Comparison of ENCODE assay signal across 20 mouse cellular contexts in the genomic region with DNA sequence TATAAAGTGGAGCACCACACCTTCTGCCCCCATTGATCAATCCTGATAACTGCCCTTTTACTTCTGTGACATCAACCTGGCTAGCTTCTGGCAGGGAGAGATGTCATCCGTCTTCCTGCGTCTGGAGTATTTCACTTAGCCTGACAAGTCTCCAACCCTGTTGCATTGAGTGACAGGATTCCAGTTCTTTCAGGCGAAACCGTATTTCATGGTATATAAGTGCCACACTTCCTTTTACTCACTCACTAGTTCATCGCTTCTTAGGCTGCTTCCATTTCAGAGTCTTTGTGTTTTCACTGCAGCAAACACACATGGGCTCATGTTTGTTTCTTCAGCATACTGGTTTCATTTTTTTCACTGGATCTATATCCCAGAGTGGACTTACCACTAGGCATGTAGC. TPM values are rescaled to one million over a fixed set of nuclear protein-coding genes. Genes with fewer than 3 reads are reported as not detected.
DNase-seq lines count a peak whose midpoint lies in the region; ATAC-seq and TF ChIP-seq lines count a peak whose summit lies in the region.
"Had no signal": no experiment of that assay in that cellular context is flagged by ENCODE, and none has a peak within 500 bp of the region (broad histone marks: within the 10 kb centered on the region; RNA-seq: fewer than 3 reads in every experiment).

No protein-coding gene starts in this region.

- intact Hi-C loops in heart, adult 2 months (cut with DNase I) = no loop called here

- no peaks in the 10 kb centered on the region for H3K9me3 ChIP-seq in heart, embryonic 14.5 days (ENCODE audit: control insufficient read depth, low read length)
- H3K9me3 ChIP-seq: embryonic facial prominence, embryonic 13.5 days; forebrain, embryonic 10.5 days; limb, embryonic 10.5 days; liver, embryonic 12.5 days; midbrain, embryonic 13.5 days had no signal

- no peak for TF ChIP-seq POLR2A in heart, adult 2 months (IDR thresholded peaks at IDR 0.05; ENCODE audit: insufficient read depth, low read depth, low read length)

- no peak overlapping the region for H3K9ac ChIP-seq in heart, embryonic 14.5 days (ENCODE audit: low read length)
- H3K9ac ChIP-seq in heart, adult 2 months (ENCODE audit: low read depth, low read length) = no peak overlapping the region
- H3K9ac ChIP-seq: embryonic facial prominence, embryonic 13.5 days; liver, embryonic 12.5 days; midbrain, embryonic 13.5 days had no signal

- peak overlapping the region; percentile 53 for H3K4me2 ChIP-seq in heart, embryonic 14.5 days (ENCODE audit: low read length)
- H3K4me2 ChIP-seq: embryonic facial prominence, embryonic 13.5 days; liver, embryonic 12.5 days; midbrain, embryonic 13.5 days had no signal

- no peaks in the 10 kb centered on the region for H3K79me2 ChIP-seq in heart, adult 2 months (replicated peaks; ENCODE audit: control insufficient read depth, insufficient read depth, low read length)

- H3K27me3 ChIP-seq in heart, embryonic 14.5 days (ENCODE audit: control insufficient read depth, insufficient read depth, low read length) = no peaks in the 10 kb centered on the region
- H3K27me3 ChIP-seq in heart, adult 2 months (ENCODE audit: control insufficient read depth, insufficient read depth, low read length) = no peaks in the 10 kb centered on the region
- H3K27me3 ChIP-seq: embryonic facial prominence, embryonic 13.5 days; liver, embryonic 12.5 days; midbrain, embryonic 13.5 days had no signal

- 9% methylated on average over 5 of the region's 5 CpGs for WGBS in heart, embryonic 14.5 days
- WGBS in heart, adult 2 months = 23% methylated on average over 5 of the region's 5 CpGs

- H3K4me3 ChIP-seq in heart, embryonic 14.5 days (ENCODE audit: control insufficient read depth in 1 of 2, insufficient read depth in 1 of 2, low read depth in 1 of 2, low read length in 2 of 2) = peak overlapping the region in 1 of 2 experiments; percentile 13; a peak in 1 of 4 replicates
- no peak overlapping the region for H3K4me3 ChIP-seq in heart, adult 2 months
- H3K4me3 ChIP-seq: embryonic facial prominence, embryonic 13.5 days; forebrain, embryonic 10.5 days; limb, embryonic 10.5 days; liver, embryonic 12.5 days; midbrain, embryonic 13.5 days had no signal

- H3K36me3 ChIP-seq in heart, embryonic 14.5 days (ENCODE audit: control insufficient read depth, insufficient read depth, low read length) = no peaks in the 10 kb centered on the region
- H3K36me3 ChIP-seq in heart, adult 2 months (ENCODE audit: control insufficient read depth, insufficient read depth, low read length) = no peaks in the 10 kb centered on the region
- H3K36me3 ChIP-seq: embryonic facial prominence, embryonic 13.5 days; forebrain, embryonic 10.5 days; limb, embryonic 10.5 days; liver, embryonic 12.5 days; midbrain, embryonic 13.5 days had no signal

- no peak for ATAC-seq in heart, embryonic 14.5 days (ENCODE audit: insufficient number of reproducible peaks, insufficient read depth, low FRiP score, low read depth)
- ATAC-seq: liver, embryonic 12.5 days; midbrain, embryonic 13.5 days had no signal

- H3K27ac ChIP-seq in heart, embryonic 14.5 days (replicated peaks in 1 of 2; ENCODE audit: control insufficient read depth in 1 of 2, insufficient read depth in 1 of 2, low read depth in 2 of 2, low read length in 2 of 2) = no peak overlapping the region
- no peak overlapping the region for H3K27ac ChIP-seq in heart, adult 2 months
- H3K27ac ChIP-seq: embryonic facial prominence, embryonic 13.5 days; forebrain, embryonic 10.5 days; limb, embryonic 10.5 days; liver, embryonic 12.5 days; midbrain, embryonic 13.5 days had no signal

- no peak for TF ChIP-seq CTCF in heart, adult 2 months (IDR thresholded peaks at IDR 0.05)

- no peak for TF ChIP-seq EP300 in heart, adult 2 months (IDR thresholded peaks at IDR 0.05; ENCODE audit: insufficient read depth, low read depth, low read length)

- peaks cover 2 to 3% of the 10 kb centered on the region in 2 experiments; a peak in 2 of 4 replicates for H3K4me1 ChIP-seq in heart, embryonic 14.5 days (ENCODE audit: control insufficient read depth in 2 of 2, insufficient read depth in 2 of 2, low read length in 2 of 2)
- H3K4me1 ChIP-seq in heart, adult 2 months (ENCODE audit: control insufficient read depth, insufficient read depth, low read length) = no peaks in the 10 kb centered on the region
- H3K4me1 ChIP-seq: forebrain, embryonic 10.5 days; midbrain, embryonic 13.5 days had no signal

- DNase-seq in heart, adult 2 months = no peak
- DNase-seq in retina, embryonic 14.5 days (ENCODE audit: low spot score) = peak; percentile 51
- no peak for DNase-seq in retina, postnatal 1 day
- peak; percentile 32 for DNase-seq in embryo, embryonic 9.5 days (ENCODE audit: extremely low spot score)
- no peak for DNase-seq in thymus, postnatal 14 days
- no peak for DNase-seq in c-Kit-positive CD71-positive TER-119-positive erythroid progenitor cells, embryonic 14.5 days (ENCODE audit: low spot score)
- DNase-seq: adrenal gland, postnatal 14 days; cerebellum, adult 9-10 months; kidney, adult 8-10 months; lung, postnatal 14 days had no signal

RNA-seq across cellular contexts. Expression of a gene that starts 19.5 kb away (rescaled TPM):
- 54.1 and 59.3 TPM in 2 replicates for polyA plus RNA-seq in heart, embryonic 14.5 days (2014; fragmentation: Nextera tagmentation; extraction: Ambion mirVana)
- total RNA-seq in heart, adult 2 months (2021) = 10 to 100 TPM; 49.1 to 50.9 TPM
- polyA plus RNA-seq in heart, adult 2 months (2012; rRNA removed) = 4.4 and 11.2 TPM in 2 replicates

RNA-seq across cellular contexts. Expression of a gene that starts 40.4 kb away (rescaled TPM):
- not detected in 2 replicates for polyA plus RNA-seq in heart, embryonic 14.5 days (2014; fragmentation: Nextera tagmentation; extraction: Ambion mirVana)
- total RNA-seq in heart, adult 2 months (2021) = not detected
- polyA plus RNA-seq in heart, adult 2 months (2012; rRNA removed) = not detected in 2 replicates
- total RNA-seq: adrenal gland, postnatal 14 days; gastrocnemius, postnatal 4 days; layer of hippocampus, postnatal 25 days had no signal
- polyA plus RNA-seq: embryonic facial prominence, embryonic 13.5 days; forebrain, embryonic 10.5 days; large intestine, adult 2 months; limb, embryonic 10.5 days; liver, embryonic 12.5 days; midbrain, embryonic 13.5 days; neural tube, embryonic 11.5 days had no signal

Comparison
In these comparisons a context has a peak if more than half of its experiments do, and no peak if none do; other contexts are left out.
1. DNase-seq: peak in retina, embryonic 14.5 days (single experiment) and embryo, embryonic 9.5 days (single experiment); none in heart, adult 2 months (0 of 2), retina, postnatal 1 day (single experiment), thymus, postnatal 14 days (single experiment) and c-Kit-positive CD71-positive TER-119-positive erythroid progenitor cells, embryonic 14.5 days (single experiment).